Comparison of ENCODE assay signal across 1 mouse cellular context in genomic region chr7:126471853-126472252, GRCm38 (mm10).
TF ChIP-seq lines count a peak whose summit lies in the region.

No protein-coding gene starts in this region.

TF ChIP-seq in myocyte, 11 proteins besides CTCF, POLR2A, EP300 and RAD21:
- TF ChIP-seq POLR2AphosphoS2 (IDR thresholded peaks at IDR 0.05; ENCODE audit: insufficient read length, low read depth) (peak; percentile 8), MAX (IDR thresholded peaks at IDR 0.05; ENCODE audit: low read depth) (no peak)
